Mouse (Mus musculus): Measurements from ENCODE around the gene Sugct. TPM values are rescaled to one million over a fixed set of nuclear protein-coding genes. Genes with fewer than 3 reads are reported as not detected.

The Sugct gene
- polyA plus RNA-seq, 1 experiment from 2014 or later: 9.3 TPM

DNA sequence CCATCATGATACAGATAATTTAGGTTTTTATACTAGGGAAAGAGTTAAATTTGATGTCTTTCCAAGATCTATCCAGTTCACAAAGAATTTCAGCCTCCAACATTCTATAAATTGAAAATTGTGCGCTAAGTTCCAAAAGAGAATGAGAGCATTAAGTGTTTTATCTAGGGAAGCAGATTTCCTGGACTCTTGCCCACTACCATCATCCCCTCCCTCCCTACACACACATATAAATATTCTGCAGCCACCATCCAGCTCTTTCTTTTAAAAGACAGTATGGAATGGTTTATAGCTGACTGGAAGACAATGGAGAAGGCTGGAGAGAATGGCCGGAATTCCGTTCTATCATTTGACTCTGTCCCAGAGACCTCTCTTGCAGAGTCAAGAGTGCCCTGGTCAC lies 404.3 kb downstream of the Sugct start:
- no peak overlapping the region for H3K9ac ChIP-seq (replicated peaks; ENCODE audit: low read depth)
- no peak for TF ChIP-seq CTCF (IDR thresholded peaks at IDR 0.05)
- no peaks in the 10 kb centered on the region for H3K27me3 ChIP-seq (replicated peaks; ENCODE audit: insufficient read depth, low read length)
- no peak overlapping the region for H3K4me3 ChIP-seq (ENCODE audit: low read depth, low read length)
- no peak overlapping the region for H3K27ac ChIP-seq (ENCODE audit: low read length)
- no peak overlapping the region for H3K4me2 ChIP-seq (replicated peaks; ENCODE audit: low read depth, low read length)
- no peaks in the 10 kb centered on the region for H3K4me1 ChIP-seq (ENCODE audit: insufficient read depth, low read depth, low read length)
- no peaks in the 10 kb centered on the region for H3K36me3 ChIP-seq (ENCODE audit: insufficient read depth, low read length)
- WGBS: 51% methylated on average over 3 of the region's 3 CpGs
- DNase-seq (ENCODE audit: low spot score) (no peak), ATAC-seq (peak; percentile 32; the same call in 1 of the 2 replicates)
- no peaks in the 10 kb centered on the region for H3K9me3 ChIP-seq (ENCODE audit: low read length)

DNA sequence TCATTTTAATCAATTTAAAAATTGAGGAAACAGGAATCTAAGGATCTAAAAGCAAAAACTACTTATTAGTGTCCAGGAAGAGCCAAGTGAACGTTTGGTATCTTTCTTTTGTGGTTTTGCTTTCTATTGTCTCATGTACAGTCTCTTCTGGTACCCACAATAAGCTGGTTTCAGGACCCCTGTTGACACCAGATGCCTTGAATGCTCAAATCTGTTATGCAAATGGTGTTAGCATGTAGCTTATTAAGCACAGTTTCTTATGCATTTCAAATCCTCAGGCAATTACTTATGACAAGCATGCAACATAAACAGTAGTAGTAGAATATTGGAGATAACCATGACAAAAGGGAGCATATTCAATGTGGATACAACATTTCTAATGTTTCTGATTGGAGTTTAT lies 407.0 kb downstream of the Sugct start:
- no peak for ATAC-seq
- no peak for TF ChIP-seq CTCF (IDR thresholded peaks at IDR 0.05)
- no peak for TF ChIP-seq EP300 (IDR thresholded peaks at IDR 0.05)
- no peak for DNase-seq (ENCODE audit: low spot score)
- 47% methylated on average over 1 of the region's 1 CpGs for WGBS
- no peak overlapping the region for H3K9ac ChIP-seq (replicated peaks; ENCODE audit: low read depth)
- no peaks in the 10 kb centered on the region for H3K9me3 ChIP-seq (ENCODE audit: low read length)
- no peak overlapping the region for H3K4me2 ChIP-seq (replicated peaks; ENCODE audit: low read depth, low read length)
- H3K36me3 ChIP-seq (ENCODE audit: insufficient read depth, low read length): no peaks in the 10 kb centered on the region
- no peaks in the 10 kb centered on the region for H3K4me1 ChIP-seq (ENCODE audit: insufficient read depth, low read depth, low read length)
- H3K4me3 ChIP-seq (ENCODE audit: low read depth, low read length): no peak overlapping the region
- H3K27me3 ChIP-seq (replicated peaks; ENCODE audit: insufficient read depth, low read length): no peaks in the 10 kb centered on the region
- no peak overlapping the region for H3K27ac ChIP-seq (ENCODE audit: low read length)

DNA sequence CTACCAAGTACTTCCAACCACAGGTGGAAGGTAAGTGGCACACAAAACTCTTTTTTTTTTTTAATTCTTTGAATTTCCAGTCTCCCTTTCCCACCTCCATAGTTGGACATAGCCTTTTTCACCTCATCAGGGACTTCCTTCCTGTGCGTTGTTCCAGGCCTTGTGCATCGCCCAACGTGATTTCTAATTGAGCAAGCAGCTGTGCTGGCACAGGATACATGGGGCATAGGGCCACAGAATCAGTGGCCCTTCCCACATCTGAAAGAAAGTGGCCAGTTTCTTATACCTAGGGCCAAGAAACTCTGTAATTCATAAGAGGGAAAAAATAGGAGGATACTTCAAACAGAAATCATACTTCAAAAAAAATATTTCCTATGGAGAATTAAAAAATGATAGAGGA lies 449.4 kb downstream of the Sugct start:
- 75% methylated on average over 3 of the region's 3 CpGs for WGBS
- Histone ChIP-seq H3K4me2 (replicated peaks; ENCODE audit: low read depth, low read length) (no peak overlapping the region), H3K4me3 (ENCODE audit: low read depth, low read length) (no peak overlapping the region), H3K9ac (replicated peaks; ENCODE audit: low read depth) (no peak overlapping the region), H3K4me1 (ENCODE audit: insufficient read depth, low read depth, low read length) (no peaks in the 10 kb centered on the region), H3K9me3 (ENCODE audit: low read length) (no peaks in the 10 kb centered on the region), H3K36me3 (ENCODE audit: insufficient read depth, low read length) (no peaks in the 10 kb centered on the region), H3K27ac (ENCODE audit: low read length) (no peak overlapping the region), H3K27me3 (replicated peaks; ENCODE audit: insufficient read depth, low read length) (no peaks in the 10 kb centered on the region)
- DNase-seq (ENCODE audit: low spot score): no peak
- ATAC-seq: no peak
- TF ChIP-seq CTCF (IDR thresholded peaks at IDR 0.05) (no peak), EP300 (IDR thresholded peaks at IDR 0.05) (no peak)

DNA sequence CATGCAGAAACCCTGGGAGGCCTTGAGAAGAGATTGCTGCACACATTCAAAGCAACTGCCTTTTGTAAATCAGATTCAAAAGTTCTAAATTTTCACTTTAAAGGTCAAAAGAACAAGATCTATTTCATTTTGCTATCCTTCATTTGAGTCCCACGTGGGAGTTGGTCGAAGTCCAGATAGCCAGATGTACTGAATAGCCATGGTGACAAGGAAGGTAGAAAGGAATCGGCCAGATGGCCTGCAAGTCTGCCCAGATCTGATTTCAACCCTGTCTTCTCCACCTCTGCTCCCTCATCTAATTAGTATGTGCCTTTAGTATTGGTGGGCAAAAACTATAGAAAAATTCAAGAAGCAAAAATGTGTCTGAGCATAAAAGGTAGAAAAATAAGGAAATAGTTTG lies 478.8 kb downstream of the Sugct start:
- DNase-seq (ENCODE audit: low spot score) (no peak), ATAC-seq (no peak)
- 52% methylated on average over 3 of the region's 3 CpGs for WGBS

DNA sequence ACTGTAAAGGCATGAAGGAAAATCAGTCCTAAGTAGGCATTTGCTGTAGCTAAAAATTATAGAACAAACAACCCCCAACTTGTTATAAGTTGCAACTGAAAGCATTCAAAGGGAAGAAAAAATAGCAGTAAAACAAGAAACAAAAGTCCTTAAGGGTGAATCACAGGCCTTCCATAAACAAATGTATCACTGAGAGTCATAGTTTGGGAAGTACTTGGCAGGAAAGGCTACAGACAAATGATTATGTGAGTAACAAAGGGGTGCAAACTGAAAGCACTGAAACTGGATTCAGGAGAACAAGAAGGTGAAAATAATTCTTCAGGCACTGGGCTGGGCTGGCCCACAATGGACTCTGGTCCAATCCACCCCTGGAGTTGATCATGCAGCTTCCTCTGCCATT lies 482.7 kb downstream of the Sugct start:
- TF ChIP-seq CTCF (IDR thresholded peaks at IDR 0.05) (no peak), EP300 (IDR thresholded peaks at IDR 0.05) (no peak)
- H3K27me3 ChIP-seq (replicated peaks; ENCODE audit: insufficient read depth, low read length): no peaks in the 10 kb centered on the region
- no peaks in the 10 kb centered on the region for H3K36me3 ChIP-seq (ENCODE audit: insufficient read depth, low read length)
- ATAC-seq: no peak
- no peak overlapping the region for H3K4me2 ChIP-seq (replicated peaks; ENCODE audit: low read depth, low read length)
- H3K4me3 ChIP-seq (ENCODE audit: low read depth, low read length): no peak overlapping the region
- H3K9ac ChIP-seq (replicated peaks; ENCODE audit: low read depth): no peak overlapping the region
- no peaks in the 10 kb centered on the region for H3K9me3 ChIP-seq (ENCODE audit: low read length)
- H3K27ac ChIP-seq (ENCODE audit: low read length): no peak overlapping the region
- no peaks in the 10 kb centered on the region for H3K4me1 ChIP-seq (ENCODE audit: insufficient read depth, low read depth, low read length)
- no peak for DNase-seq (ENCODE audit: low spot score)

More for the DNA sequence above, 478.8 kb downstream of the Sugct start:
- no peaks in the 10 kb centered on the region for H3K4me1 ChIP-seq (ENCODE audit: insufficient read depth, low read depth, low read length)
- no peaks in the 10 kb centered on the region for H3K27me3 ChIP-seq (replicated peaks; ENCODE audit: insufficient read depth, low read length)
- H3K36me3 ChIP-seq (ENCODE audit: insufficient read depth, low read length): no peaks in the 10 kb centered on the region
- H3K27ac ChIP-seq (ENCODE audit: low read length): no peak overlapping the region
- no peak overlapping the region for H3K4me3 ChIP-seq (ENCODE audit: low read depth, low read length)
- no peaks in the 10 kb centered on the region for H3K9me3 ChIP-seq (ENCODE audit: low read length)
- H3K4me2 ChIP-seq (replicated peaks; ENCODE audit: low read depth, low read length): no peak overlapping the region
- no peak for TF ChIP-seq EP300 (IDR thresholded peaks at IDR 0.05)
- TF ChIP-seq CTCF (IDR thresholded peaks at IDR 0.05): no peak
- no peak overlapping the region for H3K9ac ChIP-seq (replicated peaks; ENCODE audit: low read depth)

DNA sequence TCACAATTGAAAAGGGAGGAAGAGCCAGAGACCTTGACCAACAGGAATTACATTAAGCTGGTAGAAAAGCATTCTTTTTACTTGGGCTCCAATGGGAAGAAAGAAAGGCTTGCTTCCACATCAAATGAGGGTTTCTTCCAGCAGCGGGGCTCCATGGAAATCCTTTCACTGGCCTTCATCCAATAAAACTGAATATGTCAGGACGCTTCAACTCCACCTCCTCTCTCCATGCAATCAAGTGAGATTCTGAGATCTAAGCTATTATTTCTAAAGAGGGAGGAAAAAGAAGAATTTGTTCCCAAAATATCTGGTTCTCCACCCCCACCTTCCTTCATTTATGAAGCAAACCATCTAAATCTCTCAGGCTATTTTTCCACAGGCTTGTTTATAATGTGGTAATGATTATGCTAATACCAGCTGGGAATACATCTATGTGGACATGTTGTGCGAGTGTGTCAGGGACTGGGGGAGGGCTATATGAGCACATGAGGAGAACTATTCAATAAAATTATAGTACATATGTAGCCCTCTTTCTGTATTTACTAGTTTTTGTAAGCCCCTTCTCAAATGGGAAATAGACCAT lies 505.1 kb downstream of the Sugct start:
- ATAC-seq (no peak), DNase-seq (ENCODE audit: low spot score) (peak; percentile 32)
- 46% methylated on average over 3 of the region's 3 CpGs for WGBS
- Histone ChIP-seq H3K4me2 (replicated peaks; ENCODE audit: low read depth, low read length) (no peak overlapping the region), H3K9me3 (ENCODE audit: low read length) (no peaks in the 10 kb centered on the region), H3K9ac (replicated peaks; ENCODE audit: low read depth) (no peak overlapping the region), H3K36me3 (ENCODE audit: insufficient read depth, low read length) (no peaks in the 10 kb centered on the region), H3K4me3 (ENCODE audit: low read depth, low read length) (no peak overlapping the region), H3K4me1 (ENCODE audit: insufficient read depth, low read depth, low read length) (no peaks in the 10 kb centered on the region), H3K27me3 (replicated peaks; ENCODE audit: insufficient read depth, low read length) (no peaks in the 10 kb centered on the region), H3K27ac (ENCODE audit: low read length) (no peak overlapping the region)
- TF ChIP-seq EP300 (IDR thresholded peaks at IDR 0.05) (no peak), CTCF (IDR thresholded peaks at IDR 0.05) (no peak)

DNA sequence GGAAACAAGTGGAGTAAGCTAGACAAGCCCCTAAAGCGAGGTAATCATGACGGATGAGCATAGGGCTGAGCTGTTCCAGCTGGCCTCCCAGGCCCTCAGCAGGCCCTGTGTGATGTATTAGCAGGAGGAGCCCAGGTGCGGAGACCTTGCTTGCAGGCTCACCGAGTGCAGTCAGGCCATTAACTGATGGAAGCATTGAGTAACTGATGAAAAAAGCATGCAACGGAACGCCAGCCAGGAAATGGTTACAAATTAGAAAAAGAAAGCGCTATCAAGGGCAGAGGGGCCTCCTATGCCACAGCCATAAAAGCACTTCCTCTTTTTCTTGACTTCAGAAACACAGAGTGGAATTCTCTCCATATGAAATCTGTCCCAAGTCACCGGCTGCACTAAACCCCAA lies 510.1 kb downstream of the Sugct start:
- no peaks in the 10 kb centered on the region for H3K4me1 ChIP-seq (ENCODE audit: insufficient read depth, low read depth, low read length)
- H3K4me2 ChIP-seq (replicated peaks; ENCODE audit: low read depth, low read length): peak overlapping the region; percentile 36; the same call in 1 of the 2 replicates
- DNase-seq (ENCODE audit: low spot score) (no peak), ATAC-seq (no peak)
- no peak overlapping the region for H3K4me3 ChIP-seq (ENCODE audit: low read depth, low read length)
- no peak overlapping the region for H3K9ac ChIP-seq (replicated peaks; ENCODE audit: low read depth)
- no peaks in the 10 kb centered on the region for H3K27me3 ChIP-seq (replicated peaks; ENCODE audit: insufficient read depth, low read length)
- no peak for TF ChIP-seq EP300 (IDR thresholded peaks at IDR 0.05)
- no peak for TF ChIP-seq CTCF (IDR thresholded peaks at IDR 0.05)
- H3K27ac ChIP-seq (ENCODE audit: low read length): no peak overlapping the region
- no peaks in the 10 kb centered on the region for H3K9me3 ChIP-seq (ENCODE audit: low read length)
- 25% methylated on average over 8 of the region's 8 CpGs for WGBS
- H3K36me3 ChIP-seq (ENCODE audit: insufficient read depth, low read length): no peaks in the 10 kb centered on the region
